Mouse (Mus musculus): ENCODE data around the gene Grik3.

Gene Grik3

GRCm38 (mm10) chr4:125718429-125719140 is 228.1 kb downstream of the Grik3 start:
- no peak for DNase-seq (ENCODE audit: low read depth, low spot score)

GRCm38 (mm10) chr4:125726241-125726640 is 235.7 kb downstream of the Grik3 start:
- DNase-seq (ENCODE audit: low read depth, low spot score): no peak

GRCm38 (mm10) chr4:125727030-125727429 is 236.5 kb downstream of the Grik3 start:
- no peak for DNase-seq (ENCODE audit: low read depth, low spot score)

GRCm38 (mm10) chr4:125727626-125728025 is 237.1 kb downstream of the Grik3 start:
- DNase-seq (ENCODE audit: low read depth, low spot score): no peak

GRCm38 (mm10) chr4:125728091-125728863 is 237.8 kb downstream of the Grik3 start:
- no peak for DNase-seq (ENCODE audit: low read depth, low spot score)

GRCm38 (mm10) chr4:125729305-125730220 is 239.1 kb downstream of the Grik3 start:
- DNase-seq (ENCODE audit: low read depth, low spot score): no peak

GRCm38 (mm10) chr4:125730751-125731150 is 240.3 kb downstream of the Grik3 start:
- DNase-seq (ENCODE audit: low read depth, low spot score): no peak

- DNase-seq (ENCODE audit: low read depth, low spot score): no peak
These were observed 246.3 kb downstream of the Grik3 start for GRCm38 (mm10) chr4:125736783-125737182.

GRCm38 (mm10) chr4:125738825-125739224 is 248.3 kb downstream of the Grik3 start:
- DNase-seq (ENCODE audit: low read depth, low spot score): no peak

GRCm38 (mm10) chr4:125742162-125742571 is 251.7 kb downstream of the Grik3 start:
- no peak for DNase-seq (ENCODE audit: low read depth, low spot score)

- DNase-seq (ENCODE audit: low read depth, low spot score): no peak
These were observed 255.4 kb downstream of the Grik3 start for GRCm38 (mm10) chr4:125745902-125746301.

GRCm38 (mm10) chr4:125756393-125756792 is 265.9 kb downstream of the Grik3 start:
- DNase-seq (ENCODE audit: low read depth, low spot score): no peak

GRCm38 (mm10) chr4:125760326-125760725 is 269.8 kb downstream of the Grik3 start:
- no peak for DNase-seq (ENCODE audit: low read depth, low spot score)

- DNase-seq (ENCODE audit: low read depth, low spot score): no peak
These were observed 272.6 kb downstream of the Grik3 start for GRCm38 (mm10) chr4:125763056-125763455.

All from telencephalon, adult 2 months (tissue).